Mouse (Mus musculus) ES-Bruce4 (cell line): ENCODE results near the gene Rps5. TPM values are rescaled to one million over a fixed set of nuclear protein-coding genes. Genes with fewer than 3 reads are reported as not detected.

Experiments
- H3K27ac ChIP-seq: 2 replicates; pipeline ENCODE4 v1.5.1; 2012; ENCODE audit warnings: low read length, inconsistent platforms; ENCODE audit not compliant: insufficient read depth
- H3K27me3 ChIP-seq: 2 replicates; pipeline ENCODE4 v1.6.1; 2012; ENCODE audit warnings: mild to moderate bottlenecking, low read length, inconsistent platforms; ENCODE audit not compliant: control insufficient read depth, poor library complexity, insufficient read depth, severe bottlenecking
- H3K36me3 ChIP-seq: 2 replicates; pipeline ENCODE4 v1.6.1; 2012; ENCODE audit warnings: inconsistent platforms, mild to moderate bottlenecking, low read length, moderate library complexity; ENCODE audit not compliant: control insufficient read depth, poor library complexity, insufficient read depth, severe bottlenecking
- H3K4me1 ChIP-seq: one replicate; pipeline ENCODE4 v1.8.1; 2011; ENCODE audit warnings: low read length; ENCODE audit not compliant: control insufficient read depth, insufficient read depth
- H3K4me3 ChIP-seq: 2 replicates; pipeline ENCODE4 v1.5.1; 2011; ENCODE audit warnings: low read depth, mild to moderate bottlenecking, low read length
- H3K9ac ChIP-seq: 2 replicates; pipeline ENCODE4 v1.6.1; 2012; ENCODE audit warnings: low read depth, mild to moderate bottlenecking, inconsistent platforms; ENCODE audit not compliant: poor library complexity, severe bottlenecking
- H3K9me3 ChIP-seq: replicated peaks from 2 replicates; pipeline ENCODE4 v1.6.1; 2012; ENCODE audit warnings: mild to moderate bottlenecking, low read length, inconsistent platforms; ENCODE audit not compliant: control insufficient read depth, poor library complexity, insufficient read depth, severe bottlenecking
- CTCF ChIP-seq: IDR thresholded peaks from one replicate; pipeline ENCODE4 v1.8.1; 2011; ENCODE audit warnings: low read depth, low read length
- EP300 ChIP-seq: IDR thresholded peaks from 2 replicates; pipeline ENCODE4 v1.6.1; 2011; ENCODE audit warnings: low read depth, low read length; ENCODE audit not compliant: insufficient read depth
- POLR2A ChIP-seq: IDR thresholded peaks from one replicate; pipeline ENCODE4 v1.8.1; 2011; ENCODE audit warnings: low read length; ENCODE audit not compliant: insufficient read depth
- polyA plus RNA-seq: library from polyadenylated mRNA; stranded (reverse); fragments of >200 nt; gene quantifications from 2 replicates; pipeline ENCODE4 v1.2.4, GENCODE M21; 2011; ENCODE audit warnings: low read depth; ENCODE audit not compliant: missing spikeins, insufficient read depth, insufficient read length

Gene Rps5
- polyA plus RNA-seq, 1 experiment: 1,704 TPM

DNA sequence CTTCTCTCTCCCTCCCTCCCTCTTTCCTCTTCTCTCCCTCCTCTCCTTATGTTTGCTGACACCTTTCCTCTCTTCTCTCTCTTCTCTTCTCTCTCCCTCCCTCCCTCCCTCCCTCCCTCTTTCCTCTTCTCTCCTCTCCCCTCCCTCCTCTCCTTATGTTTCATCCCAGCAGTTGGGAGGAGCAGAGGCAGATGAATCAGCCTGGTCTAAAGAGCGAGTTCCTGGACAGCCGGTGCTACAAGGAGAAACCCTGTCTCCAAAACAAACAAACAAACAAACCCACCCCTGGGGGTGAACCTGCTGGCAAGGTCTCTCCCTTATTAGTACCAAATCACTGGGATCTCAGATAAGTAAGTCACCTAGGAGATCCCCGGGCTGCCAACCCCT, 779 bp upstream of the Rps5 start:
- Histone ChIP-seq H3K4me1 (no peaks in the 10 kb centered on the region), H3K9me3 (no peaks in the 10 kb centered on the region), H3K4me3 (peak overlapping the region; percentile 82), H3K27ac (peak overlapping the region; percentile 60), H3K9ac (peak overlapping the region; percentile 95), H3K36me3 (peaks cover 38% of the 10 kb centered on the region), H3K27me3 (no peaks in the 10 kb centered on the region)
- TF ChIP-seq CTCF (no peak), EP300 (no peak), POLR2A (no peak)

DNA sequence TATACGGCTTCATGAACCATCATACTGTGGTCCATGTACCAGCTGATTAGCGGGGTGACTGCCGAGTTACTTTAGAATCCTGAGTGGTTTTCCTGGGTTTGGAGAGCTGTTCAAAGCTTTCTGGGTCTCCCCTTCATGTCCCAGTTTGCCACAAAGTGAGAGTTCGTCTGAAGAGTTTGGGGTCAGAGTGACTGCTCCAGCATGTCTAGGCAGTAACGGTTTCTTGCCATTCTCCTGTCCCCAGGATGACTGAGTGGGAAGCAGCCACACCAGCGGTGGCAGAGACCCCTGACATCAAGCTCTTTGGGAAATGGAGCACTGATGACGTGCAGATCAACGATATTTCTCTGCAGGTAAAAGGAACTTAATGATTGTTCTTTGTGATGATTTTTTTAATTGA, 639 bp downstream of the Rps5 start:
- H3K4me3 ChIP-seq: peak overlapping the region; percentile 81
- H3K4me1 ChIP-seq: no peaks in the 10 kb centered on the region
- H3K9me3 ChIP-seq: no peaks in the 10 kb centered on the region
- H3K36me3 ChIP-seq: peaks cover 45% of the 10 kb centered on the region
- peak overlapping the region; percentile 64 for H3K27ac ChIP-seq
- no peaks in the 10 kb centered on the region for H3K27me3 ChIP-seq
- TF ChIP-seq CTCF: no peak
- TF ChIP-seq POLR2A: no peak
- no peak for TF ChIP-seq EP300
- H3K9ac ChIP-seq: peak overlapping the region; percentile 84

DNA sequence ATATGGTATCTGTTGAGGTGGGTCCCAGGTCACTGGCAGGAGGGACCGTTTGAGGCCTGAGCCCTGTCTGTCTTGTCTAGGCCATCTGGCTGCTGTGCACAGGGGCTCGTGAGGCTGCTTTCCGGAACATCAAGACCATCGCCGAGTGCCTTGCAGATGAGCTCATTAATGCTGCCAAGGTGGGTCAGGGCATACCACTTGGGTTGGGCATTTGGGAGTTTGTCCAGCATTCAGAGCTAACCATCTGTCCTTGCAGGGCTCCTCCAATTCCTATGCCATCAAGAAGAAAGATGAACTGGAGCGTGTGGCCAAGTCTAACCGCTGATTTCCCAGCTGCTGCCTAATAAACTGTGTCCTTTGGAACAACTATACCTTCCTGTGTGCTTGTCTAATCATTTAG, 4.2 kb downstream of the Rps5 start:
- TF ChIP-seq POLR2A: no peak
- Histone ChIP-seq H3K4me3 (no peak overlapping the region), H3K27ac (peak overlapping the region; percentile 33), H3K27me3 (no peaks in the 10 kb centered on the region), H3K36me3 (peaks cover 45% of the 10 kb centered on the region), H3K9ac (no peak overlapping the region), H3K4me1 (peaks cover 2% of the 10 kb centered on the region), H3K9me3 (no peaks in the 10 kb centered on the region)

DNA sequence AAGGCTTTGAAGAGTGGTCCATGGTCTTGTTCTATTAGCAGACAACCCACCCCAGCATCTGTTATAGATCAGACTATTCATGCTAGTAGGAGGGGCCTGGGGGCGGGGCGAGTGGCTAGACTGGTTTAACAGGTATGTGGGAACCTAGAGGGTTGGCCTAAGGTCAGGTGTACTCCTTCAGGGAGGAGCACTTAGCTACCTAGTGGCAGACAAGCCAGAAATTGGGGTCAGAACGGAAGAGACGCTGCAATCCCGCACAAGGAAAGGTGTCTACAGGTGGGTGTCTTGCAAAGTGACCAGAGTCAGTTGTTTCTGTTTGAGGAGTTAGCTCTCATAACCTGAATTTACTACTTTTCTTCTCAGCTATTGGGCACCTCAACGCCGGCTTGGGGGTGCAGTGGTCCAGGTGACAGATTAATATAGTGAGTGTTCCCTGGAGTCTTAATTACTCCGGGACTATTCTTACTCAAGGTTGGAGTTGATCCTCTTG, 5.1 kb downstream of the Rps5 start, which contains the start of gene Rnf225:
Gene Rnf225 (plus strand): TSS at position 226 of the 490 bp plus-strand sequence.
- Histone ChIP-seq H3K27me3 (no peaks in the 10 kb centered on the region), H3K4me3 (peak within 1 kb of the TSS; percentile 66), H3K9me3 (no peaks in the 10 kb centered on the region), H3K4me1 (peaks cover 2% of the 10 kb centered on the region), H3K36me3 (peaks cover 45% of the 10 kb centered on the region), H3K27ac (peak within 1 kb of the TSS; percentile 58), H3K9ac (peak within 1 kb of the TSS; percentile 58)
- no peak for TF ChIP-seq POLR2A
- TF ChIP-seq EP300: 0 out of 2 replicates have a peak, but pooled peaks have one; percentile 28
- TF ChIP-seq CTCF: no peak

DNA sequence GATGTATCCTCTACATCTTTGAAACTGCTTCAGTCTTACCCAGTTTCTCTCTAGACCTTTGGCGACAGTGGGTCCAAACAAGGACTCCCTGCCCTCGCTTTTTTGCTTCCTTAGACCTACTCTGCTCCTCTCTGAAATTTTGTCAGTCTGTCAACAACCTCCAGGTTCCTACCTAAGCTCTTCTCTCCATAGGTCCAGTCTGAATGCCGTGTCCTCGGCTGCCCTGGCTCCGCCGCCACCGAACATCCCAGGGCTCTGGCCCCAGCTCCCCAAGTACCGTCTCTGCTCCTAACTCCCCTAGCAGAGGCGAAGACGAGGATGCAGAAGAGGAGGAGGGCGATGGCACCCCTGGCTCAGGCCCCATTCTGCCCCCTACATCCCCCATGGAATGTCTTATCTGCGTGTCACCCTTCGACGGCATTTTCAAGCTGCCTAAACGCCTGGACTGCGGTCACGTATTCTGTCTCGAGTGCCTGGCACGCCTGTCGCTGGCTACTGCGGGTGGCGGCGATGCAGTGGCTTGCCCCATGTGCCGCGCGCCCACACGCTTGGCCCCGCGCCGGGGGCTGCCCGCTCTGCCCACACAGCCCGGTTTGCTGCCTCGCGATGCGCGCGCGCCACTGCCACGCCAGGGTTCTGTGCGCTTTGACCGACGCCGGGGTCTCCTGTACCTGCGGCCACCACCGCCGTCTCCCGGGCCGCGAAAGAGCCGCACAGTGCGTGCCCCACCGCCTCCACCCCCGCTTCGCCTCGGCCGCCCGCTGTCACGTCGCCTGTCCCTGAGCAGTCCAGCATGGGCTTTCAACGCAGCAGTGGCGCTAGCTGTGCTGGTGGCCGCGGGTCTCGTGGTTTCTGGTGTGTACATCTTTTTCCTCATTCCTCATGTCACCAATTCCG, 5.9 kb downstream of the Rps5 start:
- Histone ChIP-seq H3K9ac (peak overlapping the region; percentile 58), H3K9me3 (no peaks in the 10 kb centered on the region), H3K36me3 (peaks cover 41% of the 10 kb centered on the region), H3K4me1 (peaks cover 2% of the 10 kb centered on the region), H3K27me3 (no peaks in the 10 kb centered on the region), H3K4me3 (peak overlapping the region; percentile 66), H3K27ac (no peak overlapping the region)
- no peak for TF ChIP-seq POLR2A
- TF ChIP-seq CTCF: no peak
- TF ChIP-seq EP300: no peak

DNA sequence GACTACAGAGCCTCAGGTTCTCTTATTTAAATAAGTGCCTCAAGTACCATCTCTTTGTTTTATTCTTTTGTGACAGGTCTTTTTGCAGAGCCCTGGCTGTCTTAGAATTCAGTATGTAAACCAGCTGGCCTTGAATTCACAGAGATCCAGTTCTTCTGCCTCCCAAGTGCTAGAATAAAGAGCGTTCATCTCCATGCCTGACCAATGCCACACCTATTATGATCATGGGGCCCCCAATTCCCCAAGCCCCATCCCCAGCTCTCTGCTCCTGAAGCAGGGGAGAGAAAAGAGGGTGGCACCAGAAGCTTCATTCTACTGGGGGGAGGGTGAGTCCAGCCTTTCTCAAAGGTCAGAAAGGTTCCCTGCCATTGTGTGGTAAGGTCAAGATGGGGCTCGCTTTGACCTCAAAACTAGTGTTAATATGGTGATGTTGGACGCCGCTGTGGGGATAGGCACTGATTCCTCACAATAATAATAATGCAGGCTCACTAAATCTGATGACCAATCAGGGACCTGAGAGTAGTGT, 11.6 kb downstream of the Rps5 start:
- Histone ChIP-seq H3K4me3 (no peak overlapping the region), H3K9me3 (no peaks in the 10 kb centered on the region), H3K4me1 (peaks cover 4% of the 10 kb centered on the region), H3K36me3 (no peaks in the 10 kb centered on the region), H3K27ac (no peak overlapping the region; the same call in 1 of the 2 replicates), H3K27me3 (no peaks in the 10 kb centered on the region), H3K9ac (no peak overlapping the region)
- no peak for TF ChIP-seq POLR2A
